ENCODE assay signal across 11 mouse cellular contexts in the genomic region with DNA sequence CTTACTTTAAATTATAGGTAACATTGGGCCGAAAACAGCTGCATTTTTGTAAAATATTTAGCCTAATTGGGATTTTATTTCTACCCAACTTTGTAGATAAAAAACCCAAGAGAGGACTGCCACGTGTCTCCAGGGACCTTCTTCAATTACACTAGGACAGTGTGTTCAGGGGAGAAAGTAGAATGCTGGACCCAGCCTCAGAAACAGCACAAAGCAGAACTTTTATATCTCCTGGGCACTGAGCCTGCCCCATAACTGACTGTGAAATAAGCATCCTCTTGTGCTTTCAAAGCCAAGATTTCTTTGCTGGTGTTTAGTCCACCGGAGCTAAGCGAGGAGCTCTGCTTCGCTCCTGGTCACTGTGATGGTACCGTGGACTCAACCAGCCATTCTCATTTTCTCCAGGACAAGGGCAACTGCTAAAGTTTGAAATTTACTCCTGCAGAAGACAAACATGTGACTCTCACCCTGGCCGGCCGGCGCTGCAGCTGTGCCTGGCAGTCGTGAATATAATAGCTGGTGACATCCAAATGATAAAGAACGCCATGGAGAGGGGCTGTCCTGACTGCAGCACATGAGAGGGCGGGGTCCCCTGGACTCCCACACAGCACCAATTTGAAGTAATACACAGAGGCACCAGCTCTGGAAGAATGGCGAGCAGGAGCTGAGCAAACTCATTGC.
DNase-seq lines count a peak whose midpoint lies in the region; ATAC-seq and TF ChIP-seq lines count a peak whose summit lies in the region.
"Had no signal": no experiment of that assay in that cellular context is flagged by ENCODE, and none has a peak within 500 bp of the region (broad histone marks: within the 10 kb centered on the region; RNA-seq: fewer than 3 reads in every experiment).

No protein-coding gene starts in this region.

- H3K4me1 ChIP-seq in heart, embryonic 12.5 days (replicated peaks) = peaks cover 69% of the 10 kb centered on the region
- H3K4me1 ChIP-seq in lung, embryonic 16.5 days (replicated peaks; ENCODE audit: control insufficient read depth, insufficient read depth, low read length) = peaks cover 25% of the 10 kb centered on the region
- peaks cover 28% of the 10 kb centered on the region for H3K4me1 ChIP-seq in embryonic facial prominence, embryonic 15.5 days

- H3K4me3 ChIP-seq in heart, embryonic 12.5 days = no peak overlapping the region
- H3K4me3 ChIP-seq in lung, embryonic 16.5 days (ENCODE audit: low read length) = no peak overlapping the region
- H3K4me3 ChIP-seq in embryonic facial prominence, embryonic 15.5 days (replicated peaks) = no peak overlapping the region
- H3K4me3 ChIP-seq in myocyte = no peak overlapping the region
- H3K4me3 ChIP-seq: liver, embryonic 12.5 days had no signal

- H3ac ChIP-seq in myocyte (ENCODE audit: control insufficient read depth, insufficient read length) = no peak overlapping the region

- no peak for DNase-seq in heart, postnatal 14 days
- DNase-seq in lung, postnatal 25 days (ENCODE audit: low spot score) = no peak
- DNase-seq in cerebellum, adult 8-10 months = no peak
- DNase-seq in kidney, postnatal 14 days = no peak
- DNase-seq: kidney, adult 8-10 months; thymus, adult 18-20 months had no signal

- intact Hi-C loops in heart, postnatal 14 days (cut with DNase I) = no loop called here

- peak overlapping the region; percentile 69 for H3K27ac ChIP-seq in heart, embryonic 12.5 days (ENCODE audit: poor library complexity, severe bottlenecking)
- H3K27ac ChIP-seq in lung, embryonic 16.5 days (ENCODE audit: low read length) = 0 out of 2 replicates have a peak overlapping the region, but pooled peaks have one; percentile 12
- H3K27ac ChIP-seq in embryonic facial prominence, embryonic 15.5 days (replicated peaks) = peak overlapping the region; percentile 45; the same call in 1 of the 2 replicates
- H3K27ac ChIP-seq: liver, embryonic 12.5 days had no signal

- 50% methylated on average over 13 of the region's 13 CpGs for WGBS in heart, embryonic 12.5 days
- 48% methylated on average over 13 of the region's 13 CpGs for WGBS in lung, embryonic 16.5 days
- WGBS in embryonic facial prominence, embryonic 15.5 days = 57% methylated on average over 13 of the region's 13 CpGs

- H3K9ac ChIP-seq in heart, embryonic 12.5 days = peak overlapping the region; percentile 30; the same call in 1 of the 2 replicates
- no peak overlapping the region for H3K9ac ChIP-seq in lung, embryonic 16.5 days (ENCODE audit: low read length)
- H3K9ac ChIP-seq in embryonic facial prominence, embryonic 15.5 days = no peak overlapping the region
- H3K9ac ChIP-seq: liver, embryonic 12.5 days had no signal

- 0 out of 2 replicates have a peak, but pooled peaks cover 4% of the 10 kb centered on the region for H3K36me3 ChIP-seq in heart, embryonic 12.5 days
- H3K36me3 ChIP-seq in lung, embryonic 16.5 days (ENCODE audit: control insufficient read depth, insufficient read depth, low read length) = no peaks in the 10 kb centered on the region
- H3K36me3 ChIP-seq in embryonic facial prominence, embryonic 15.5 days = no peaks in the 10 kb centered on the region
- no peaks in the 10 kb centered on the region for H3K36me3 ChIP-seq in myocyte (ENCODE audit: control insufficient read depth, insufficient read depth)

- no peak for TF ChIP-seq POLR2A in myocyte (IDR thresholded peaks at IDR 0.05; ENCODE audit: insufficient read length, low read depth)

- ATAC-seq in heart, embryonic 12.5 days (ENCODE audit: insufficient number of reproducible peaks, low FRiP score) = peak; percentile 8; the same call in 1 of the 2 replicates
- peak; percentile 60 for ATAC-seq in lung, embryonic 16.5 days (ENCODE audit: low read depth)
- ATAC-seq in embryonic facial prominence, embryonic 15.5 days (ENCODE audit: insufficient number of reproducible peaks, low FRiP score, low TSS enrichment, low read depth) = no peak
- ATAC-seq: liver, embryonic 12.5 days had no signal

- no peaks in the 10 kb centered on the region for H3K27me3 ChIP-seq in heart, embryonic 12.5 days (replicated peaks)
- H3K27me3 ChIP-seq in lung, embryonic 16.5 days (ENCODE audit: control insufficient read depth, insufficient read depth, low read depth, low read length) = no peaks in the 10 kb centered on the region
- H3K27me3 ChIP-seq in embryonic facial prominence, embryonic 15.5 days = no peaks in the 10 kb centered on the region
- no peaks in the 10 kb centered on the region for H3K27me3 ChIP-seq in myocyte (ENCODE audit: control insufficient read depth, insufficient read depth, insufficient read length)
- H3K27me3 ChIP-seq: liver, embryonic 12.5 days had no signal

- peak overlapping the region; percentile 6 for H3K4me2 ChIP-seq in heart, embryonic 12.5 days
- no peak overlapping the region for H3K4me2 ChIP-seq in lung, embryonic 16.5 days (ENCODE audit: low read depth, low read length)
- no peak overlapping the region for H3K4me2 ChIP-seq in embryonic facial prominence, embryonic 15.5 days (replicated peaks)
- H3K4me2 ChIP-seq in myocyte (ENCODE audit: low read depth) = no peak overlapping the region
- H3K4me2 ChIP-seq: liver, embryonic 12.5 days had no signal

- H3K9me3 ChIP-seq in heart, embryonic 12.5 days (replicated peaks) = no peaks in the 10 kb centered on the region
- H3K9me3 ChIP-seq in lung, embryonic 16.5 days (ENCODE audit: control insufficient read depth, low read length) = no peaks in the 10 kb centered on the region
- H3K9me3 ChIP-seq in embryonic facial prominence, embryonic 15.5 days (replicated peaks) = no peaks in the 10 kb centered on the region
- H3K9me3 ChIP-seq: liver, embryonic 12.5 days had no signal

- peaks cover 98% of the 10 kb centered on the region for H3K79me2 ChIP-seq in myocyte (ENCODE audit: control insufficient read depth, insufficient read depth)

TF ChIP-seq in myocyte, 11 proteins besides CTCF, POLR2A, EP300 and RAD21:
- no peak for TF ChIP-seq TCF12 (IDR thresholded peaks at IDR 0.05; ENCODE audit: insufficient read depth, poor library complexity, severe bottlenecking)
- peak in 1 of 3 experiments; percentile 28 for TF ChIP-seq MYOG (IDR thresholded peaks at IDR 0.05; ENCODE audit: control insufficient read depth in 1 of 3, insufficient read depth in 1 of 3, insufficient read length in 2 of 3, low read depth in 2 of 3)
- no peak for TF ChIP-seq MAX (IDR thresholded peaks at IDR 0.05; ENCODE audit: low read depth)
- no peak for TF ChIP-seq USF1 (IDR thresholded peaks at IDR 0.05; ENCODE audit: low read depth)
- TF ChIP-seq MYOD1 (IDR thresholded peaks at IDR 0.05; ENCODE audit: control insufficient read depth in 1 of 3, insufficient read length in 2 of 3, low read depth in 2 of 3) = peak in 2 of 3 experiments; percentile 52 to 68
- TF ChIP-seq POLR2AphosphoS2 (IDR thresholded peaks at IDR 0.05; ENCODE audit: insufficient read length, low read depth) = no peak

Comparison
In these comparisons a context has a peak if more than half of its experiments do, and no peak if none do; other contexts are left out.
1. H3K27ac ChIP-seq: peak in every context shown above with its lines; median percentile 69 in heart, embryonic 12.5 days; 45 in embryonic facial prominence, embryonic 15.5 days; 12 in lung, embryonic 16.5 days.